Mouse (Mus musculus): ENCODE data around the gene Foxd4. TPM values are rescaled to one million over a fixed set of nuclear protein-coding genes. Genes with fewer than 3 reads are reported as not detected.
"Not testable (repeated sequence)": the region's sequence is repeated elsewhere in the genome, so short reads cannot be mapped to it uniquely, and the experiment has no call there.

The Foxd4 gene
- total RNA-seq, 2 experiments from 2014 or later: not detected

GRCm38 (mm10) chr19:24881237-24881636, 19.8 kb downstream of the Foxd4 start:
- DNase-seq: no peak
- intact Hi-C loops (cut with DNase I): no loop called here

- intact Hi-C loops (cut with DNase I); DNase-seq: not testable (repeated sequence)
Measured at GRCm38 (mm10) chr19:24875129-24875870, 25.7 kb downstream of the Foxd4 start, which contains the start of gene Gm10053. Gene Gm10053 (plus strand): TSS chr19:24875686.

DNA sequence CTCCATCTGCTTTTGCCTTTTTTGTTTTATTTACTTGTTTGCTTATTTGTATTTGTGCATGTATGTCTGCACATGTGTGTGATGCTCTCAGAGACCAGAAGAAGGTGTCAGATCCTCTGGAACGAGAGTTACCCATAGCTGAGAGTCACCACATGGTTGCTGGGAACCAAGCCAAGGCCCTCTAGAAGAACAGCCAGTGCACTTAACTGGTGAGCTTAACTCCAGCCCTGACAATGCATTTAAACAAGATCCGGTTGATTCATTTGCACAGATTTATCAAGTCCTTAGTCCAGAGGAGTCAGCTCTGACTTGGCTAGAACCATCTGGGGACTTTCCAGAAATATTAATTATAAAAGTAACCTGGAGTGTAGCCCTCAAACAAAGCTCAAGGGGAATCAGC, 27.1 kb downstream of the Foxd4 start:
- intact Hi-C loops (cut with DNase I): loop anchor here (5.0 kb wide), 2 partner anchors 572 to 592 kb away; partner anchors contain the start of gene Fxn

GRCm38 (mm10) chr19:24871037-24871635, 29.9 kb downstream of the Foxd4 start:
- DNase-seq: peak; percentile 78 to 82
- intact Hi-C loops (cut with DNase I): loop anchor here (1.0 to 5.0 kb wide), 4 partner anchors 166 to 589 kb away; partner anchors contain the start of gene Fxn

More for the DNA sequence above, 27.1 kb downstream of the Foxd4 start:
- no peak for DNase-seq

GRCm38 (mm10) chr19:24865436-24865835, 35.6 kb downstream of the Foxd4 start:
- no peak for DNase-seq
- intact Hi-C loops (cut with DNase I): no loop called here

DNA sequence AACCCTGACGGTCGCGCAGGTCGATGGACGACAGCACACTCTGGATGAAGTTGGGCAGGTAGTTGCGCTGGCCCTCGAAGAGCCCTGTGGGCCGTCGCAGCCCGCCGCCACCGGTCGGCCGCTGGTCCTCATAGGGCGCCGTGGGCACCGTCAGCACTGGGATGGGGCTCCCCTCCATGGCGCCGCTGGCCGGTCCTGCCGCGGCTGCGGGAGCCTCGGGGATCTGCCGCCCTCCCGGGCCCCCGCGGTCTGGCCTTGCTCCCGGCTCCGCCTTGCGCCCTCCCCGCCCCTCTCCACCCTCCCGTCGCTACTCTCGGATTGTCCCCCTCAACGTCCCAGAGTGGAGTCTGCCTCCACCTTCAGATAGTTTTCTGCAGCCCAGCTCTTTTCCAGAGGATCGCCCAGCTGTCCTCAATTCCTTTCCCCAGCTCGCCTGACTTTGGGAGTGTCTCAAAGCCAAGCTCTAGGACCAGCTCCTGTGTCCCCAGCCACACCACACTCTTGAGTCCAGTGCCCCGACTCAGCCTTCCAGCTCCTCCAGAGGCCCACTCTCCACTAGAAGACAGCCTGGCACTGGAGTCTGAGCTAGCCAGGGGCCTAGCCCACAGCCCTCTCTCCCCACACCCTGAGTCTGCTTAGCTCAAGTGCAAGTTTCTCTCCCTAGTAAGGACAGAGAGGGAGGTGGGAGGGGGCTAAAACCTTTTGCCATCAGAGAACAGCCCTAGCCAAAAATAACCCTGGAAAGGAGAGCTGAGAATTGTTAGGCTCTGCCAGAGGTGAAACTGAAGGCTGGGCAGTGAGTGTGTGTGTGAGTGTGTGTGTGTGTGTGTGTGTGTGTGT, 39.2 kb downstream of the Foxd4 start, which contains the start of gene Pgm5:
Gene Pgm5 (minus strand): TSS at position 244 of the 840 bp plus-strand sequence.
- peak; percentile 66 to 68 for DNase-seq
- intact Hi-C loops (cut with DNase I): no loop called here

GRCm38 (mm10) chr19:24861276-24861611, 39.8 kb downstream of the Foxd4 start:
- intact Hi-C loops (cut with DNase I): no loop called here
- no peak for DNase-seq

DNA sequence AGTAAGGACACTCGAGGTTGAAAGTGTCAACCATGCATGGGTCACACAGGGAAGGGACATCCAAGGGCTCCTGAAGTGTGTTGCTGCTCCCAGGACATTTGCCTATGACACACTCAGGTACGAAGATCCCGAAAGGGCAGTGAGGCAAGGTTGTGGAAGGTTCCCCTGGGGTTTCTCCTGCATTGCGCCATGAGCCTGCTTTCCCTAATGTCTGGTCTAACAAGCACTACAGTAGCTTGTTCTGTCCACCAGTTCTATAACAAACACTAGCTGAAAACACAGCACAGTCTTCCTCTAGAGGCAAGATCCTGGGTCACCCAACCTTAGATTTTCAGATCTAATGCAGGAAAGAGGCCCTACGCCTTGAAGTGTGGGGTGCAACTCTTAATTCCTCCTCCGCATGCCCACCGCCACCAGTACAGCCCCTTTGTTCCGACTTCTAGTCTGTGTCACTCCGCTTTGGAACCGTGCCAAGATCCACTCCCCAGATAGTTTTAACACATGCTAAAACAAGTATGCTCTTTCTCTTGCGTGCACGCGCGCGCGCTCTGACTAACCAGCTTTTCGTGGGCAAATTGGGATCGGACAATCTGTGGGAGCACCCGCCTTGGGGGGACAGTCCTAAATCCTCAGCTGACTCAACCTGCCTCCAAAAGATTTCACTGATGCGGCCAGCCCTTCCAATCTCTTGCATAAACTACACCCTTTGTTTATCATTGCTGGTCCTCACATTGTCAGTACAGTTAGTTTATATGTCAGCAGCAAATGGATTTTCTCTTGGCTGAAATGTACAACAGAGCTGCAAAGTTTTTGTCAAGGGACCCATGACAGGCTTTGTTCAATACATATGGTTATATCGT, 49.3 kb downstream of the Foxd4 start:
- DNase-seq: peak; percentile 62 to 67
- intact Hi-C loops (cut with DNase I): no loop called here

Small RNA genes lying within 50 kb of the gene (microRNA-seq; reads per million reads assigned to microRNA genes)
- 0 reads per million in 2 experiments for gene Mir3084-1 (ENCODE audit: borderline number of aligned reads in 2 of 2)

Other genes with a start within 250 kb of the Foxd4 start
- gene Tmem252, start 227.2 kb downstream of the Foxd4 start, total RNA-seq (2021): under 1 TPM in 1 of 2 experiments, not detected in 1; 0.08 TPM
- 100 to 1,000 TPM in 1 of 2 experiments, 10 to 100 TPM in 1; 93.2 to 109 TPM for gene Pgm5, start 39.3 kb downstream of the Foxd4 start, total RNA-seq (2021)
- 1,000 to 10,000 TPM in 1 of 2 experiments, 100 to 1,000 TPM in 1; 986 to 1,083 TPM for gene Gm10053, start 25.5 kb downstream of the Foxd4 start, total RNA-seq (2021)
- 10 to 100 TPM; 10.6 to 11.4 TPM for gene Cbwd1, start 60.4 kb upstream of the Foxd4 start, total RNA-seq (2021)
- gene Dock8, start 98.3 kb upstream of the Foxd4 start, total RNA-seq (2021): 10 to 100 TPM; 17.5 to 27.3 TPM